Mouse (Mus musculus): ENCODE measurements around the gene 6430531B16Rik. TPM values are rescaled to one million over a fixed set of nuclear protein-coding genes. Genes with fewer than 3 reads are reported as not detected.

Gene 6430531B16Rik
- polyA plus RNA-seq, 1 experiment from 2014 or later = 1.2 TPM

DNA sequence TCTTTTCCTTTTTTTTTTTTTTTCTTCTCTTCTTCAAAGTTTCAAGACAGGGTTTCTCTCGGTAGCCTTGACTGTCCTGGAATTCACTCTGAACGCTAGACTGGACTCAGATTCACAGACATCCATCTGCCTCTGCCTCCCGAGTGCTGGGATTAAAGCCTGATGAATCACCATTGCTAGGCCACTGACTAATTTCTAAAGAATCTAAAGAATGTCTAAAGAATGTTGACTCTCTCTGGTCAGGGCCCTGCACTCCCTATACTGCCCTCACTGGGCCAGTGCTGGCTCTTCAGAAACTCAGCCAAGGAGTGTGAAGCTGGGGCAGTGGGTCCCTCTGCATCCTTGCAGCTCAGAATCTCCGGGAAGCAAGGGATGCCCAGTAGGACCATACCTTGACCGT is 3.1 kb downstream of the 6430531B16Rik start:
- no peaks in the 10 kb centered on the region for H3K36me3 ChIP-seq (ENCODE audit: control insufficient read depth, insufficient read depth, low read length)
- DNase-seq (ENCODE audit: low spot score, missing footprints) (peak; percentile 8), ATAC-seq (ENCODE audit: low FRiP score) (no peak)
- H3K4me1 ChIP-seq (ENCODE audit: control insufficient read depth, insufficient read depth, low read length) = peaks cover 7% of the 10 kb centered on the region
- WGBS = 54% methylated on average over 5 of the region's 5 CpGs
- no peaks in the 10 kb centered on the region for H3K9me3 ChIP-seq (ENCODE audit: control insufficient read depth, low read length)
- H3K27me3 ChIP-seq (ENCODE audit: control insufficient read depth, insufficient read depth, low read length) = peaks cover 2% of the 10 kb centered on the region
- H3K9ac ChIP-seq (ENCODE audit: low read length) = no peak overlapping the region
- H3K4me3 ChIP-seq (ENCODE audit: low read depth, low read length) = no peak overlapping the region
- H3K4me2 ChIP-seq = no peak overlapping the region
- H3K27ac ChIP-seq (ENCODE audit: low read depth, low read length) = no peak overlapping the region

- H3K4me3 ChIP-seq (ENCODE audit: low read depth, low read length) = no peak overlapping the region
- DNase-seq (ENCODE audit: low spot score, missing footprints) (peak; percentile 49), ATAC-seq (ENCODE audit: low FRiP score) (no peak)
- 91% methylated on average over 10 of the region's 10 CpGs for WGBS
- peaks cover 7% of the 10 kb centered on the region for H3K4me1 ChIP-seq (ENCODE audit: control insufficient read depth, insufficient read depth, low read length)
- no peak overlapping the region for H3K27ac ChIP-seq (ENCODE audit: low read depth, low read length)
- H3K9ac ChIP-seq (ENCODE audit: low read length) = no peak overlapping the region
- H3K27me3 ChIP-seq (ENCODE audit: control insufficient read depth, insufficient read depth, low read length) = no peaks in the 10 kb centered on the region; the same call in 1 of the 2 replicates
- no peaks in the 10 kb centered on the region for H3K36me3 ChIP-seq (ENCODE audit: control insufficient read depth, insufficient read depth, low read length)
- no peaks in the 10 kb centered on the region for H3K9me3 ChIP-seq (ENCODE audit: control insufficient read depth, low read length)
- H3K4me2 ChIP-seq = no peak overlapping the region
Measured at GRCm38 (mm10) chr7:139974307-139974706, 4.2 kb downstream of the 6430531B16Rik start.

DNA sequence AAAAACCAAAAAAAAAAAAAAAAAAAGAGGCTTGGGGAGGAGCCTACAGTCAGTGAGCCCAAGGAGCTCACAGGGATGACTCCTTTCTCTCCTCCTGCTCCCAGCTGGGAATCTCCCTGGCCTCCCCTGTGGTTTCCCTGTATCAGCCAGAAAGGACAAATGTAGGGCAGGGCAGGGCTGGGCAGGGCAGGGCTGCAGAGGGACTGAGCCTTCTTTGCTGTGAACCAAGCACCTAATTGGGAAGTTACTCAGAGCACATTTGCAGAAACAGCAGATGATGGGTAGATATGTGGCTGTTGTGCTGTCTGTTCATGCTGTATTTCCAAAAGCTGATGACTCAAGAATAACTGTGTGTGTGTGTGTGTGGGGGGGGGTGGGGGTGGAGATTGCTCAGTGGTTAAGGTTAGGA is 5.6 kb downstream of the 6430531B16Rik start:
- no peak overlapping the region for H3K4me3 ChIP-seq (ENCODE audit: low read depth, low read length)
- H3K4me2 ChIP-seq = no peak overlapping the region
- DNase-seq (ENCODE audit: low spot score, missing footprints) (no peak), ATAC-seq (ENCODE audit: low FRiP score) (no peak)
- H3K27ac ChIP-seq (ENCODE audit: low read depth, low read length) = no peak overlapping the region
- H3K4me1 ChIP-seq (ENCODE audit: control insufficient read depth, insufficient read depth, low read length) = no peaks in the 10 kb centered on the region; the same call in 1 of the 2 replicates
- H3K9me3 ChIP-seq (ENCODE audit: control insufficient read depth, low read length) = no peaks in the 10 kb centered on the region
- no peak overlapping the region for H3K9ac ChIP-seq (ENCODE audit: low read length)
- H3K27me3 ChIP-seq (ENCODE audit: control insufficient read depth, insufficient read depth, low read length) = peaks cover 2% of the 10 kb centered on the region; the same call in 1 of the 2 replicates
- no peaks in the 10 kb centered on the region for H3K36me3 ChIP-seq (ENCODE audit: control insufficient read depth, insufficient read depth, low read length)

DNA sequence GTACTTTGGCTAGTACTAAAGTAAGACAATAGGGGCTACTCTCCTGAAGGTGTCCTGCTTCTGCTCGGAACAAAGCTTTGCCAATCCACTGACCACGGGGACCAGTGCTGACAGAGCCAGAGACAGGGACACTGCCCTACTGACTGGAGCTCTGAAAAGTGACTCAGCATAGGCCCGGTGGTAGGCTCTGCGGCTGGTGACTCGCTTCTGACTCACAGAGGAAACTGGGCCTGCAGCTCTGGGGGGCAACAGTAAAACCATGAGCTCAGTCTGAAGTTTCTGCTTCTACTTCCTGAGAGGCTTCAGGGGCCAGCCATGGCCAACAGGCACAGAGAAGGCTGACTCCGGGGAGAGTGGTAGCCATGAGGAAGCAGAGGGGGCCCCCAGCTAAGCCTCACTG is 7.1 kb downstream of the 6430531B16Rik start:
- Histone ChIP-seq H3K4me1 (ENCODE audit: control insufficient read depth, insufficient read depth, low read length) (no peaks in the 10 kb centered on the region), H3K36me3 (ENCODE audit: control insufficient read depth, insufficient read depth, low read length) (no peaks in the 10 kb centered on the region), H3K9me3 (ENCODE audit: control insufficient read depth, low read length) (no peaks in the 10 kb centered on the region), H3K27me3 (ENCODE audit: control insufficient read depth, insufficient read depth, low read length) (peaks cover 2% of the 10 kb centered on the region; the same call in 1 of the 2 replicates), H3K9ac (ENCODE audit: low read length) (no peak overlapping the region), H3K4me2 (no peak overlapping the region), H3K4me3 (ENCODE audit: low read depth, low read length) (no peak overlapping the region), H3K27ac (ENCODE audit: low read depth, low read length) (no peak overlapping the region)
- ATAC-seq (ENCODE audit: low FRiP score) (no peak), DNase-seq (ENCODE audit: low spot score, missing footprints) (peak; percentile 71)
- 59% methylated on average over 6 of the region's 6 CpGs for WGBS

DNA sequence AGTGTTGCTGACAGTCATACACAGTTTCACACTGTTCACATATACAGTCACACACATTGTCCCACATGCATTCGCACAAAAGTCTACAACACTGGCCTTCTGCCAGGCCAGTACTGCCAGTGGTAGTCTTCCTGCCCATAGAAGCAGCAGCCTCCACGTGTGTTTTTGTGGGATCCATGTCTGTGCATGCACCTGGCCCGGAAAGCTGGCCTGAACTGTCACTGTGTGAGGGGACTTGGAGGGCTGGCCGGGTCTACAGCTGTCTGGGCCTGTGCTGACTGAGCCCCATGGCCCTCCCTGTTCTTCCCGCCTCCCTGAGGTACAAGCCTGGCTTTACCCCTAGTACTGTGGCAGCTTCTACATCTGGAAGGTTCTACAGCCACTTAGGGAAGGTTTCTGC is 7.6 kb downstream of the 6430531B16Rik start:
- no peak overlapping the region for H3K4me3 ChIP-seq (ENCODE audit: low read depth, low read length)
- no peaks in the 10 kb centered on the region for H3K9me3 ChIP-seq (ENCODE audit: control insufficient read depth, low read length)
- no peaks in the 10 kb centered on the region for H3K36me3 ChIP-seq (ENCODE audit: control insufficient read depth, insufficient read depth, low read length)
- H3K27ac ChIP-seq (ENCODE audit: low read depth, low read length) = no peak overlapping the region
- no peak overlapping the region for H3K9ac ChIP-seq (ENCODE audit: low read length)
- no peaks in the 10 kb centered on the region for H3K4me1 ChIP-seq (ENCODE audit: control insufficient read depth, insufficient read depth, low read length)
- DNase-seq (ENCODE audit: low spot score, missing footprints) (peak; percentile 73), ATAC-seq (ENCODE audit: low FRiP score) (no peak)
- H3K27me3 ChIP-seq (ENCODE audit: control insufficient read depth, insufficient read depth, low read length) = peaks cover 2% of the 10 kb centered on the region; the same call in 1 of the 2 replicates
- H3K4me2 ChIP-seq = no peak overlapping the region
- WGBS = 82% methylated on average over 5 of the region's 5 CpGs

GRCm38 (mm10) chr7:139970216-139970919 is 8.2 kb downstream of the 6430531B16Rik start:
- Histone ChIP-seq H3K4me2 (no peak overlapping the region), H3K9ac (ENCODE audit: low read length) (no peak overlapping the region), H3K36me3 (ENCODE audit: control insufficient read depth, insufficient read depth, low read length) (no peaks in the 10 kb centered on the region), H3K4me3 (ENCODE audit: low read depth, low read length) (no peak overlapping the region), H3K9me3 (ENCODE audit: control insufficient read depth, low read length) (no peaks in the 10 kb centered on the region), H3K4me1 (ENCODE audit: control insufficient read depth, insufficient read depth, low read length) (no peaks in the 10 kb centered on the region), H3K27ac (ENCODE audit: low read depth, low read length) (no peak overlapping the region), H3K27me3 (ENCODE audit: control insufficient read depth, insufficient read depth, low read length) (peaks cover 2% of the 10 kb centered on the region; the same call in 1 of the 2 replicates)
- WGBS = 86% methylated on average over 10 of the region's 10 CpGs
- ATAC-seq (ENCODE audit: low FRiP score) (no peak), DNase-seq (ENCODE audit: low spot score, missing footprints) (peak; percentile 60)

DNA sequence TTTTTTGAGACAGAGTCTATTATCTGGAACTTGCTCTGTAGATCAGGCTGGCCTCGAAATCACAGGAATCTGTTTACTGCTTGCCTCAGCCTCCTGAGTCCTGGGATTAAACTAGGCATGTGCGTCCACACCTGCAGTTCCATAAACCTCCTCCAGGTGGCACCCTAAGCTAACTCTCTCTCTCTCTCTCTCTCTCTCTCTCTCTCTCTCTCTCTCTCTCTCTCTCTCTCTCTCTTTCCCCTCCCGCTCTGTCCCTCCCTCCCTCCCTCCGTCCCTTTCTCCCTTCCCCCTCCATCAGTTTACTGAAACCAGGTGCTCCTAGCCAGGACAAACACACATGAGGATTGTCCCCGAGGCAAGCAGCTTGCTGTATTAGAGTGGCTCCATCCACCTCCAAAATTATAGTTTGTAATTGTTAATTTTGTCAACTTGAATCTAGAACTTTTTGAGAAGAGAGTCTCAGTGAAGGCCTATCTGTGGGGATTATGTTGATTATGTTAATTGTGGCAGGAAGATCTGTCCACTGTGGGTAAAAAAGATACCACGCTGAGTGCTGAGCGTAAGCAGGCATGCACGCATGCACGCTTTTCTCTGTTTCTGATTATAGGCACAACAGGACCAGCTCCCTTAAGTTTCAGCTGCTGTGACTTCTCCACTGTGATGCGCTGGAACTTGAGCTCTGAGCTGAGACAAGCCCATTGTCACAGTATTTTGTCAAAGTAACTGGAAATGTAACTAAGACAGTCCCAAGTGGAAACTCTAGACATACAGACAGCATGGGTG is 9.0 kb downstream of the 6430531B16Rik start:
- H3K9me3 ChIP-seq (ENCODE audit: control insufficient read depth, low read length) = no peaks in the 10 kb centered on the region
- no peak overlapping the region for H3K4me3 ChIP-seq (ENCODE audit: low read depth, low read length)
- no peaks in the 10 kb centered on the region for H3K36me3 ChIP-seq (ENCODE audit: control insufficient read depth, insufficient read depth, low read length)
- H3K9ac ChIP-seq (ENCODE audit: low read length) = no peak overlapping the region
- H3K27ac ChIP-seq (ENCODE audit: low read depth, low read length) = no peak overlapping the region
- H3K27me3 ChIP-seq (ENCODE audit: control insufficient read depth, insufficient read depth, low read length) = peaks cover 2% of the 10 kb centered on the region; the same call in 1 of the 2 replicates
- peak; percentile 64; the same call in 1 of the 2 replicates for ATAC-seq (ENCODE audit: low FRiP score)
- peak; percentile 99 for DNase-seq (ENCODE audit: low spot score, missing footprints)
- 34% methylated on average over 10 of the region's 10 CpGs for WGBS
- no peaks in the 10 kb centered on the region for H3K4me1 ChIP-seq (ENCODE audit: control insufficient read depth, insufficient read depth, low read length)
- H3K4me2 ChIP-seq = no peak overlapping the region

GRCm38 (mm10) chr7:139968428-139968827 is 10.1 kb downstream of the 6430531B16Rik start:
- no peak overlapping the region for H3K4me2 ChIP-seq
- DNase-seq (ENCODE audit: low spot score, missing footprints) = peak; percentile 61
- ATAC-seq (ENCODE audit: low FRiP score) = no peak
- H3K9ac ChIP-seq (ENCODE audit: low read length) = no peak overlapping the region
- WGBS = 57% methylated on average over 5 of the region's 5 CpGs
- H3K36me3 ChIP-seq (ENCODE audit: control insufficient read depth, insufficient read depth, low read length) = no peaks in the 10 kb centered on the region
- H3K27ac ChIP-seq (ENCODE audit: low read depth, low read length) = no peak overlapping the region
- no peaks in the 10 kb centered on the region for H3K9me3 ChIP-seq (ENCODE audit: control insufficient read depth, low read length)
- peaks cover 2% of the 10 kb centered on the region; the same call in 1 of the 2 replicates for H3K27me3 ChIP-seq (ENCODE audit: control insufficient read depth, insufficient read depth, low read length)
- no peak overlapping the region for H3K4me3 ChIP-seq (ENCODE audit: low read depth, low read length)
- H3K4me1 ChIP-seq (ENCODE audit: control insufficient read depth, insufficient read depth, low read length) = no peaks in the 10 kb centered on the region

- Histone ChIP-seq H3K4me1 (ENCODE audit: control insufficient read depth, insufficient read depth, low read length) (no peaks in the 10 kb centered on the region), H3K27me3 (ENCODE audit: control insufficient read depth, insufficient read depth, low read length) (peaks cover 2% of the 10 kb centered on the region; the same call in 1 of the 2 replicates), H3K9me3 (ENCODE audit: control insufficient read depth, low read length) (no peaks in the 10 kb centered on the region), H3K36me3 (ENCODE audit: control insufficient read depth, insufficient read depth, low read length) (no peaks in the 10 kb centered on the region), H3K4me2 (no peak overlapping the region), H3K27ac (ENCODE audit: low read depth, low read length) (no peak overlapping the region), H3K9ac (ENCODE audit: low read length) (no peak overlapping the region), H3K4me3 (ENCODE audit: low read depth, low read length) (no peak overlapping the region)
- DNase-seq (ENCODE audit: low spot score, missing footprints) (peak; percentile 80), ATAC-seq (ENCODE audit: low FRiP score) (no peak)
- WGBS = 7% methylated on average over 4 of the region's 4 CpGs
Measured at GRCm38 (mm10) chr7:139967175-139967574, 11.4 kb downstream of the 6430531B16Rik start.
